Mouse (Mus musculus) retina, adult 2 months (tissue): ENCODE results near the gene Eif4g1.

Source experiments
- DNase-seq: peaks from one replicate; pipeline ENCODE4 v3.0.0-alpha.2; 2012; ENCODE audit warnings: low read depth, low spot score

Eif4g1 gene

GRCm38 (mm10) chr16:20725750-20726149 lies 57.6 kb downstream of the Eif4g1 start:
- no peak for DNase-seq

- no peak for DNase-seq
These were observed 58.3 kb downstream of the Eif4g1 start for GRCm38 (mm10) chr16:20726384-20726783.

- DNase-seq: no peak
These were observed 62.2 kb downstream of the Eif4g1 start for GRCm38 (mm10) chr16:20730293-20730711.

GRCm38 (mm10) chr16:20731688-20732087 lies 63.6 kb downstream of the Eif4g1 start:
- no peak for DNase-seq

- no peak for DNase-seq
These were observed 64.3 kb downstream of the Eif4g1 start for GRCm38 (mm10) chr16:20732251-20732924.

GRCm38 (mm10) chr16:20732925-20733730 lies 65.0 kb downstream of the Eif4g1 start, which contains the start of gene Chrd:
Gene Chrd, plus strand, starts transcription at chr16:20733127.
- no peak for DNase-seq

DNA sequence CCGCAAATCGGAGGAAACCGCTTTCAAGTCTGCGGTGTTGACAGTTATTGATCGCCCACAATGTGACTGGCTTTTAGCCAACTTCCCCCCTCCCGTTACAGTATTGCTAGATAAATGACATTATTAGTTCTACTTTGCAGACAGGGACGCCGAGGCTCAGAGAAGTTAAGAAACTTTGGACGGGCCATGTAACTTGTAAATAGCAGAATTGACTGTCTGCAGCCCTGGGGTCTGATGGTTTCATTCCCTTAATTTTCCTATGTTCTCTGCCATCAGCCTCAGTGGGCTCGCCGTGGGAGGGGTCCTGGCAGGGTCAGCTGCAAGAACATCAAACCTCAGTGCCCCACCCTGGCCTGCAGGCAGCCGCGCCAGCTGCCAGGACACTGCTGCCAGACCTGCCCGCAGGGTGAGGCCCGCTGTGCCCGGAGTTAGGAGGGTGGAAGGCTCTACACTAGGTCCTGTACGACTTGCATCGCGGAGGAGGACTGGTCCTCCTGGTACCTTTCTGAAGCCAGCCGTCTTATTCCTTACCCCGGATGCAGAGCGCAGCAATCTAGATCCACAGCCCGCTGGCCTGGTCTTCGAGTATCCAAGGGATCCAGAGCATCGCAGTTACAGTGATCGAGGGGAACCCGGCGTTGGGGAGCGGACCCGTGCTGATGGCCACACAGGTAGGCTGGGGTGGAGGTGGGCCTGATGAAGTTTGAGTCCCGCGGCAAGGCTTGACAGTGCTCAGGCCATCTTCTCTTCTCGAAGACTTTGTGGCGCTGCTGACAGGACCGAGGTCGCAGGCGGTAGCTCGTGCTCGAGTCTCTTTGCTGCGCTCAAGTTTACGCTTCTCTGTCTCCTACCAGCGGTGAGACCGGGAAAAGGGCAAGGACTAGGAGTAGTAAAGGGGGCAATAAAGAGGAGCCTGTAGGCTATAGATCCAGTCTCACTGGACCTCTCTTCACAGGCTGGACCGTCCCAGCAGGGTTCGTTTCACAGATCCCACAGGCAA lies 65.9 kb downstream of the Eif4g1 start, which contains the start of gene Thpo:
Gene Thpo (minus strand): TSS at position 781 of the 1,000 bp plus-strand sequence.
- DNase-seq: no peak

GRCm38 (mm10) chr16:20735651-20736050 lies 67.5 kb downstream of the Eif4g1 start:
- no peak for DNase-seq

GRCm38 (mm10) chr16:20736168-20736567 lies 68.1 kb downstream of the Eif4g1 start:
- no peak for DNase-seq

DNA sequence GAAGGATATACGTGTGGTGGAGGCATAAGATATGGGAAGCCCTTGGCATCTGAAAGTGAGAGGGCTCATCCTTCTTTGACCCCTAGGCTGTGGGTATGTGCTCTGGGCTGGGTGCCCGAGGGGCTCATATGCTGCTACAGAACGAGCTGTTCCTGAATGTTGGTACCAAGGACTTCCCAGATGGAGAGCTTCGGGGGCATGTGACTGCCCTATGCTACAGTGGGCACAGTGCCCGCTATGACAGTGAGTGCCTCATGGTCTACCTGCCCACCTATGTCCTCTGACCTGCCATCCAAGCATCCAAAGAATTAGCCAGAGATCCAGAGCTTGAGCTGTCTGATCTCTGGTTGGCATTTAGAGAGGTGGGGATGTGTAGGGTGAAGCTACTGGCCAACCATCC lies 68.7 kb downstream of the Eif4g1 start:
- DNase-seq: no peak

DNA sequence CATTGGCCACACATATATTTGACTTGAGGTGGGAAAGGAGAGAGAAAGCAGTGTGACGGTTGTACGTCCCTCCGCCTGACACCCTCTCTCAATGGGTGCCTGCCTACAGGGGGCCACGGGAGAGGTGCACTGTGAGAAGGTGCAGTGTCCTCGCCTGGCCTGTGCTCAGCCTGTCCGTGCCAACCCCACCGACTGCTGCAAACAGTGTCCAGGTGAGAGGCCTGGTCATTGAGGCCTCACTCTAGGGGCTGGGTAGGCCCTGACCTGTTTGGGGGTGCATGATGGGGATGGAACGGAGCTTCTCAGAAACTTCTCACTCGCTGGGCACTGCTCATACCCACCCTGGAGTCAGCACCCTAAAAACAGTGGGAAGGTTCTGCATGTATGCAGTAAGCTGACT lies 71.7 kb downstream of the Eif4g1 start:
- DNase-seq: no peak
